8 mouse cellular contexts compared by ENCODE assay signal in genomic region chrX:85777141-85777540, GRCm38 (mm10). TPM values are rescaled to one million over a fixed set of nuclear protein-coding genes. Genes with fewer than 3 reads are reported as not detected.
A peak's percentile ranks its signal among the peaks of the same experiment; 100 is the strongest.
DNase-seq lines count a peak whose midpoint lies in the region; ATAC-seq lines count a peak whose summit lies in the region.

No protein-coding gene starts in this region.

- H3K9ac ChIP-seq in embryonic facial prominence, embryonic 11.5 days (replicated peaks; ENCODE audit: low read length) = peak overlapping the region; percentile 64
- H3K9ac ChIP-seq in limb, embryonic 11.5 days (ENCODE audit: low read length) = peak overlapping the region; percentile 56
- H3K9ac ChIP-seq in midbrain, embryonic 12.5 days (replicated peaks) = peak overlapping the region; percentile 53

- H3K36me3 ChIP-seq in embryonic facial prominence, embryonic 11.5 days (replicated peaks; ENCODE audit: control insufficient read depth, insufficient read depth, low read depth, low read length) = no peaks in the 10 kb centered on the region
- no peaks in the 10 kb centered on the region for H3K36me3 ChIP-seq in limb, embryonic 11.5 days (ENCODE audit: control insufficient read depth, insufficient read depth, low read length)
- no peaks in the 10 kb centered on the region for H3K36me3 ChIP-seq in midbrain, embryonic 12.5 days

- 11% methylated on average over 16 of the region's 17 CpGs for WGBS in embryonic facial prominence, embryonic 11.5 days
- WGBS in limb, embryonic 11.5 days = 17% methylated on average over 17 of the region's 17 CpGs
- WGBS in midbrain, embryonic 12.5 days = 16% methylated on average over 17 of the region's 17 CpGs

- H3K27ac ChIP-seq in embryonic facial prominence, embryonic 11.5 days (replicated peaks; ENCODE audit: low read depth, low read length) = 0 out of 2 replicates have a peak overlapping the region, but pooled peaks have one; percentile 52
- no peak overlapping the region; the same call in 1 of the 2 replicates for H3K27ac ChIP-seq in limb, embryonic 11.5 days (replicated peaks; ENCODE audit: low read depth, low read length)
- H3K27ac ChIP-seq in midbrain, embryonic 12.5 days (replicated peaks) = peak overlapping the region; percentile 84

- peak; percentile 30; the same call in 1 of the 2 replicates for ATAC-seq in embryonic facial prominence, embryonic 11.5 days (replicated peaks; ENCODE audit: insufficient number of reproducible peaks, low FRiP score, low TSS enrichment, low read depth)
- peak; percentile 31 to 40; a peak in 3 of 4 replicates for ATAC-seq in hematopoietic stem cell, adult 5-6 weeks (replicated peaks in 1 of 2; ENCODE audit: insufficient read depth in 1 of 2, low FRiP score in 2 of 2, low TSS enrichment in 1 of 2, low read depth in 1 of 2, poor library complexity in 2 of 2, severe bottlenecking in 2 of 2)
- peak; percentile 63; the same call in 1 of the 2 replicates for ATAC-seq in limb, embryonic 11.5 days (ENCODE audit: insufficient number of reproducible peaks, low FRiP score, low TSS enrichment, low read depth)
- ATAC-seq in midbrain, embryonic 12.5 days (ENCODE audit: low FRiP score, low read depth) = peak; percentile 59

- H3K9me3 ChIP-seq in embryonic facial prominence, embryonic 11.5 days (replicated peaks; ENCODE audit: control insufficient read depth, low read length) = no peaks in the 10 kb centered on the region
- no peaks in the 10 kb centered on the region for H3K9me3 ChIP-seq in limb, embryonic 11.5 days (ENCODE audit: control insufficient read depth, low read length)
- no peaks in the 10 kb centered on the region for H3K9me3 ChIP-seq in midbrain, embryonic 12.5 days

- peak; percentile 19 for DNase-seq in gastrocnemius, adult 18-20 months (ENCODE audit: low spot score)
- DNase-seq in gastrocnemius, postnatal 10 days = no peak
- peak; percentile 69 for DNase-seq in ES-CJ7 (ENCODE audit: low read depth, low spot score)
- peak; percentile 46 for DNase-seq in embryonic facial prominence, embryonic 11.5 days (ENCODE audit: low spot score)
- no peak for DNase-seq in limb, embryonic 11.5 days (ENCODE audit: low spot score)
- no peak for DNase-seq in layer of hippocampus, adult 8-10 months (ENCODE audit: low spot score in 2 of 2)

- H3K4me2 ChIP-seq in embryonic facial prominence, embryonic 11.5 days (ENCODE audit: low read depth, low read length) = peak overlapping the region; percentile 23
- H3K4me2 ChIP-seq in limb, embryonic 11.5 days (ENCODE audit: low read depth, severe bottlenecking) = peak overlapping the region; percentile 33
- peak overlapping the region; percentile 44 for H3K4me2 ChIP-seq in midbrain, embryonic 12.5 days (replicated peaks)

- no peaks in the 10 kb centered on the region for H3K4me1 ChIP-seq in embryonic facial prominence, embryonic 11.5 days (ENCODE audit: control insufficient read depth, insufficient read depth, low read length)
- H3K4me1 ChIP-seq in limb, embryonic 11.5 days (ENCODE audit: control insufficient read depth, insufficient read depth, low read length) = no peaks in the 10 kb centered on the region
- no peaks in the 10 kb centered on the region for H3K4me1 ChIP-seq in midbrain, embryonic 12.5 days

- H3K4me3 ChIP-seq in embryonic facial prominence, embryonic 11.5 days (ENCODE audit: low read depth, low read length) = peak overlapping the region; percentile 45
- peak overlapping the region; percentile 34 for H3K4me3 ChIP-seq in limb, embryonic 11.5 days (ENCODE audit: low read depth, low read length)
- H3K4me3 ChIP-seq in midbrain, embryonic 12.5 days = peak overlapping the region; percentile 49

- no peaks in the 10 kb centered on the region for H3K27me3 ChIP-seq in embryonic facial prominence, embryonic 11.5 days (ENCODE audit: control insufficient read depth, insufficient read depth, low read length)
- no peaks in the 10 kb centered on the region for H3K27me3 ChIP-seq in limb, embryonic 11.5 days (ENCODE audit: control insufficient read depth, insufficient read depth, low read length)
- H3K27me3 ChIP-seq in midbrain, embryonic 12.5 days = no peaks in the 10 kb centered on the region

RNA-seq across cellular contexts. Expression of gene Gk, which starts 0.5 kb away (rescaled TPM):
- 1 to 10 TPM; 1.0 to 1.5 TPM for total RNA-seq in gastrocnemius, adult 18-20 months (2021)
- total RNA-seq in gastrocnemius, postnatal 10 days (2021) = 1 to 10 TPM; 2.4 to 3.3 TPM
- polyA plus RNA-seq in embryonic facial prominence, embryonic 11.5 days (2014; fragmentation: Nextera tagmentation; extraction: Ambion mirVana) = 6.6 and 8.5 TPM in 2 replicates
- 9.6 and 20.8 TPM in 2 replicates for total RNA-seq in hematopoietic stem cell, adult 5-6 weeks (2017)
- polyA plus RNA-seq in limb, embryonic 11.5 days (2014; fragmentation: Nextera tagmentation; extraction: Ambion mirVana) = 5.3 and 5.7 TPM in 2 replicates
- polyA plus RNA-seq in midbrain, embryonic 12.5 days (2016; fragmentation: Nextera tagmentation; extraction: Ambion mirVana) = 7.6 TPM in 2 replicates
- total RNA-seq in layer of hippocampus, adult 8-10 months (2022) = 10 to 100 TPM; 27.9 to 32.4 (median 31.2) TPM

Comparison
In these comparisons a context has a peak if more than half of its experiments do, and no peak if none do; other contexts are left out.
1. DNase-seq: peak in gastrocnemius, adult 18-20 months (single experiment), ES-CJ7 (single experiment) and embryonic facial prominence, embryonic 11.5 days (single experiment); none in gastrocnemius, postnatal 10 days (single experiment), limb, embryonic 11.5 days (single experiment) and layer of hippocampus, adult 8-10 months (0 of 2).
2. Peak in every context shown above with its lines, with median percentiles within 50 percentile points of each other: ATAC-seq, H3K4me2 ChIP-seq, H3K4me3 ChIP-seq and H3K9ac ChIP-seq.